Mouse (Mus musculus): ENCODE measurements around the gene Gm45753.

Gene Gm45753

GRCm38 (mm10) chr8:45269056-45269455 lies 39.2 kb downstream of the Gm45753 start:
- DNase-seq = no peak

GRCm38 (mm10) chr8:45268485-45268884 lies 39.8 kb downstream of the Gm45753 start:
- no peak for DNase-seq

- DNase-seq = no peak
Measured at GRCm38 (mm10) chr8:45267611-45268391, 40.5 kb downstream of the Gm45753 start.

GRCm38 (mm10) chr8:45266993-45267392 lies 41.3 kb downstream of the Gm45753 start:
- DNase-seq = no peak

GRCm38 (mm10) chr8:45264918-45265317 lies 43.3 kb downstream of the Gm45753 start:
- no peak for DNase-seq

GRCm38 (mm10) chr8:45262851-45263250 lies 45.4 kb downstream of the Gm45753 start:
- DNase-seq = no peak

GRCm38 (mm10) chr8:45261920-45262319 lies 46.3 kb downstream of the Gm45753 start, which contains the start of gene F11:
F11 (minus strand) TSS chr8:45262031.
- DNase-seq = no peak

GRCm38 (mm10) chr8:45258421-45258820 lies 49.8 kb downstream of the Gm45753 start:
- no peak for DNase-seq

GRCm38 (mm10) chr8:45255040-45255439 lies 53.2 kb downstream of the Gm45753 start:
- peak; percentile 37 for DNase-seq

GRCm38 (mm10) chr8:45254194-45254842 lies 53.9 kb downstream of the Gm45753 start:
- DNase-seq = no peak

GRCm38 (mm10) chr8:45253586-45253985 lies 54.7 kb downstream of the Gm45753 start:
- no peak for DNase-seq

GRCm38 (mm10) chr8:45253111-45253510 lies 55.2 kb downstream of the Gm45753 start:
- no peak for DNase-seq

GRCm38 (mm10) chr8:45246307-45246706 lies 62.0 kb downstream of the Gm45753 start:
- no peak for DNase-seq

- no peak for DNase-seq
Measured at GRCm38 (mm10) chr8:45239363-45239762, 68.9 kb downstream of the Gm45753 start.

- peak; percentile 39 for DNase-seq
Measured at GRCm38 (mm10) chr8:45238282-45238681, 70.0 kb downstream of the Gm45753 start.

GRCm38 (mm10) chr8:45236164-45236912 lies 71.9 kb downstream of the Gm45753 start:
- peak; percentile 28 for DNase-seq

GRCm38 (mm10) chr8:45235228-45235627 lies 73.0 kb downstream of the Gm45753 start:
- DNase-seq = peak; percentile 8

GRCm38 (mm10) chr8:45233256-45233655 lies 75.0 kb downstream of the Gm45753 start:
- DNase-seq = no peak
